Mouse (Mus musculus) lung, adult 2 months (tissue): ENCODE measurements around the gene Atat1.

Experiments
- CTCF ChIP-seq: fragments of 200-500 bp; IDR thresholded peaks from 2 replicates; pipeline ENCODE4 v1.5.1; 2011; ENCODE audit warnings: mild to moderate bottlenecking, low read length, control low read depth; ENCODE audit not compliant: insufficient read depth
- POLR2A ChIP-seq: fragments of 200-500 bp; IDR thresholded peaks from 2 replicates; pipeline ENCODE4 v1.6.1; 2011; ENCODE audit warnings: low read depth, mild to moderate bottlenecking, control low read depth, low read length, borderline replicate concordance; ENCODE audit errors: extremely low read depth

DNA sequence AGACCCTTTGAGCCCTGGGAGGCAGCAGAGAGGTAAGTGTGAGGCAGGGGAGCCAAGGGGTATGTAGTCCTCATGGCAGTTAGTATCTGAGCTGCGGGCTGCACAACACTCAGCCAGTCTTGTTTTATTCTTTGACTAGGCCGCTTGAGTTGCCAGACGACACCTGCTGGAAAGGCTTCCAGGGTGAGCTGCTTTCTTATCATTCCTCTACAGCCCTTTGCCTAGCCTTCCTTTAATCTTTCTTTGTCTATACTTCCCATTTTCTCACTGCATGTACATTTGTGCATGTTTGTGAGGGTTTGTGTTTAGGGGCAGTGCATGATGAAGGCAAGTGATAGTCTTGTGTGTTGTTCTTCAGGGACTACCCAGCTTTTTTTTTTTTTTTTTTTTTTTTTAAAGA is 58.9 kb downstream of the Atat1 start:
- TF ChIP-seq CTCF (no peak), POLR2A (no peak)
